Mouse (Mus musculus): ENCODE data around the gene Tbxa2r. TPM values are rescaled to one million over a fixed set of nuclear protein-coding genes. Genes with fewer than 3 reads are reported as not detected.

Tbxa2r gene
- total RNA-seq, 1 experiment from 2014 or later, result 38.6 TPM

GRCm38 (mm10) chr10:81320550-81321347 is 7.8 kb upstream of the Tbxa2r start, which contains the start of gene Cactin:
Gene Cactin (plus strand): TSS chr10:81321103.
- DNase-seq, result peak; percentile 100

- no peak for DNase-seq
Measured at GRCm38 (mm10) chr10:81321436-81321835, 7.1 kb upstream of the Tbxa2r start.

GRCm38 (mm10) chr10:81322444-81322843 is 6.1 kb upstream of the Tbxa2r start:
- no peak for DNase-seq

DNA sequence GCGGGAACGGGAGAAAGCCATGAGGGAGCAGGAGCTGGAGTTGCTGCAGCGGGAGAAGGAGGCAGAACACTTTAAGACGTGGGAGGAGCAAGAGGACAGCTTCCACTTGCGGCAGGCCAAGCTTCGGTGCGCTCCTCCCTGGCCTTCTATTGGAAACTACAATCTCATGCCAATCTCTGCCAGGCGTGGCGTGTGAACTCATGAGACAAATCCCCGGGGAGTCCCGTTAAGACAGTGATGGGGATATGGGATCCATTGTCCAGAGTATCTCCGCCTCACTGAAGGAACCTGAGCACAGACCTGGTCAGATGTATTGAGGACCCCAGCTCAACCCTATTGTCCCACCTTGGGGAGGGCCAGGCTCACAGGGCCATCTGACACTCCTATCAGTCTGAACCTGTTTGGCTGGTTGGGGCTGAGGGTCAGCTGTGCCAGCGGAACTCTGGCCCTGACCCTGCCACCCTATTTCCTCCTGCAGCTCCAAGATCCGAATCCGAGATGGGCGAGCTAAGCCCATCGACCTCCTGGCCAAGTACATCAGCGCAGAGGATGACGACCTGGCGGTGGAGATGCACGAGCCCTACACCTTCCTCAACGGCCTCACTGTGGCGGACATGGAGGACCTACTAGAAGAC is 5.3 kb upstream of the Tbxa2r start:
- no peak for DNase-seq

- no peak for DNase-seq
Measured at GRCm38 (mm10) chr10:81323791-81324530, 4.6 kb upstream of the Tbxa2r start.

DNA sequence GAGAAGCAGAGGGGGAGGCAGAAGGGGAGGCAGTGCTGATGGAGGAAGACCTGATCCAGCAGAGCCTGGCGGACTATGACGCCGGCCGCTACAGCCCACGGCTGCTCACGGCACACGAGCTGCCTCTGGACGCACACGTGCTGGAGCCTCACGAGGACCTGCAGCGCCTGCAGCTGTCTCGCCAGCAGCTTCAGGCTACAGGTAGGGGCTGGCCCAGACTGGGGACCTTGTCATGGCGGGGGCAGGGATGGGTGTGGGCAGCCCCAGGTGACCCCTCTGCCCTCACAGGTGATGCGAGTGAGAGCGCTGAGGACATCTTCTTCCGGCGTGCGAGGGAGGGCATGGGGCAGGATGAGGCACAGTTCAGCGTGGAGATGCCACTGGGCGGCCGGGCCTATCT is 3.4 kb upstream of the Tbxa2r start:
- no peak for DNase-seq

DNA sequence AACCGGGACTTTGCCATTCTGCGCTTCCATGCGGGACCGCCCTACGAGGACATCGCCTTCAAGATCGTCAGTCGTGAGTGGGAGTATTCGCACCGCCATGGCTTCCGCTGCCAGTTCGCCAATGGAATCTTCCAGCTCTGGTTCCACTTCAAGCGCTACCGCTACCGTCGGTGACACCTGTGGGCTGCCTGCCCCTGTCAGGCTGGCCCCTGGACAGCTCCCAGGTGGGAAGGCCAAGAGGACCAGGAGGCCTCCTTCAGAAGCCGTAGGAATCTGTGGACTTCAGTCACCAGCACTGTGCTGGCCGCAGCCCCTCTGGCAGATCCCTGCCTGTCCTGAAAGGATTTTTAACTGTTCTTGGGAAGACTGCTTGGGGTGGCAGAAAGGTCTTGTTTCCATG is 2.8 kb upstream of the Tbxa2r start:
- no peak for DNase-seq

- peak; percentile 73 for DNase-seq
Measured at GRCm38 (mm10) chr10:81326858-81327257, 1.7 kb upstream of the Tbxa2r start.

GRCm38 (mm10) chr10:81327959-81328358 is 572 bp upstream of the Tbxa2r start:
- DNase-seq, result no peak

- DNase-seq, result peak; percentile 62
Measured at GRCm38 (mm10) chr10:81329194-81329975, 854 bp downstream of the Tbxa2r start.

DNA sequence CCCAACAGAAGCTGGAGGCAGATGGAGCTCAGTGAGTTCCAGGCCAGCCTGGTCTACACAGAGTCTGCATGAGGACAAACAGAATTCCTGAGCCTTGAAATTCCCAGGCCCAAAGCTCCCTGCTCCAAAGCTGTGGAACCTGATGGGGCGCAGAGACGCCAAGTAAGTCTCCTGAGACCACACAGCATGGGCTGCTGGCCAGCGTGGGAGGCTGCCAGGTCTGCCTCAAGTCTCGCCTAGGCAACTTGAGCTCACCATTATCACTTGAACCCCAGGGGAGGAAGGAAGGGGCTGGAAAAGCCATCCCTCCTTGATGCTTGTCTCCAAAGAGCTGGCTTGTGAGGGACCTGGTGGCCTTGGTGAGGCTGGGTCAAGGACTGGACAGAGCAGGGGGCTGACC is 1.5 kb downstream of the Tbxa2r start:
- no peak for DNase-seq

GRCm38 (mm10) chr10:81332277-81332676 is 3.7 kb downstream of the Tbxa2r start:
- DNase-seq, result no peak

GRCm38 (mm10) chr10:81334324-81334723 is 5.8 kb downstream of the Tbxa2r start:
- no peak for DNase-seq

GRCm38 (mm10) chr10:81335393-81336340 is 7.1 kb downstream of the Tbxa2r start:
- DNase-seq, result no peak

GRCm38 (mm10) chr10:81336558-81336957 is 8.0 kb downstream of the Tbxa2r start:
- DNase-seq, result no peak

DNA sequence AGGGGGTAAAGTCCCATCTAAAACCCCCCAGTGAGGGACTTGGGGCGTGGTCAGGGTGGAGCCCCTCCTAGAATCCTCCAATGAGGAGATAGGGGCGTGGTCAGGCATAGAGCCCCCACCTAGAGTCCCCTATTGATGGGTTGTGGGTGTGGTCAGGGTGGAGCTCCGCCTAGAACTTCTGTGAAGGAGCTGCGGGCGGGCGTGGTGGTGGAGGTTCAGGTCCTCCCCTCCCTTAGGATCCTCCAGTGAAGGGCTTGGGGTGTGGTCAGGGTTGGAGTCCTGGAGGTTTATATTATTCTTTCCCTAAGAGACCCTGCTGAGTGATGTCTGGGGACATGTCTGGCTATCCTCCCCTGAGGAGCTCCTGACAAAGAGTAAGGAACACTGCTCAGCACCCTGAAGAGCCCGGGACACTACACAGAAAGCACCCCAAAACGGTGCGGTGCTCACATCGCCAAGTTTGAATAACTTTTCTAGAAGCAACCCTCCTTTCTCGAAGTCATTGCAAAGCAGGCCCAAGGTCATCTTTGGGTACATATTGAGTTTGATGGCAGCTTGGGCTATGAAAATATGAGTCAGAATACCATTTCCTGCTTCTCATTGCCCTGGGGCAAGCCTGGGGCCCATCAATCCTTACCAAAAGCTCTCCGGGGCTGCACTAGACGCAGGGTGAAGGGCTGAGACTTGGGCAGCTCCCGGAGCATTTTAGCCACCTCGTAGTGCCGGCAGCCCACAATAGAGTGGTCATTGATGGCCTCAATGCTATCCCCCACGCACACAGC is 12.2 kb downstream of the Tbxa2r start:
- no peak for DNase-seq

DNA sequence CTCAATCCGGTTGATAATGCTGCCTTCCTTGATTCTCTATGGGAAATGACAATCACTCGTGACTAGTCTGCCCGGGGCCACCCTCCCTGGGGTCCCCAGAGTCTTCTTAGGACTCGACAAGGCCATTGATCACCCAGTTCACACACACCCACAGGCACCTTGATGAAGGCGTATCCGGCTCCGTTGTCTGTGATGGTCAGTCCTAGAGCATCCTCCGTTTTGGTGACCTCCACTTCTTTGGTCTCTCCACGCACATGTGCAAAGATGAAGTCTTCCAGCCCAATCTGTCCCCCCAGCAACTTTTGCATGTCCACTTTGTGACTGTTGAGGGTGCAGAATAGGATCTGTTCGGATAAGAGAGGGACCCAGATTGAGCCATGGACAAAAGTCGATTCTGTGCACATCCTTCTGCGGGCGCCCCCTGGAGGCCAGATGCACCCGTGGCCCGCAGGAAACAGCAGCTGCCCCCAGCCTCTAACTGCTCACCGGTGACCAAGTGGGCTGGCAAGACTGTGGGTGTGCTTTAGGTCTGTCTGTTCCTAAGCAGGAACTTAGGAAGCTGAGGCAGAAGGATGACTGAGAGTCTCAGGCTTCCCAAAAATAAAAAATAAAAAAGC is 12.9 kb downstream of the Tbxa2r start:
- peak; percentile 89 for DNase-seq

GRCm38 (mm10) chr10:81342686-81343505 is 14.4 kb downstream of the Tbxa2r start, which contains the start of gene Gipc3:
Gene Gipc3 (minus strand): TSS chr10:81343266.
- DNase-seq, result peak; percentile 67
